Mouse (Mus musculus) E14TG2a.4 (cell line): ENCODE measurements at regions not wholly inside any gene's neighbourhood (a gene's known extent, or its start where the extent isn't known, plus 50 kb on each side); places are given as distances from the start of the nearest gene placed in this dataset.

Experiments used
- CTCF ChIP-seq: conservative IDR thresholded peaks from 2 replicates; pipeline ENCODE4 v1.5.1; 2014; ENCODE audit warnings: low read length
- NANOG ChIP-seq: IDR thresholded peaks from 2 replicates; pipeline ENCODE4 v1.6.1; 2014; ENCODE audit warnings: borderline replicate concordance, low read length, mixed read lengths

GRCm38 (mm10) chr3:155462095-155462494, 368.9 kb downstream of the Lrriq3 start:
- TF ChIP-seq CTCF (no peak), NANOG (no peak)
